ENCODE assay signal across 26 mouse cellular contexts in genomic region chr19:34737916-34738315, GRCm38 (mm10). TPM values are rescaled to one million over a fixed set of nuclear protein-coding genes. Genes with fewer than 3 reads are reported as not detected.
DNase-seq lines count a peak whose midpoint lies in the region; ATAC-seq and TF ChIP-seq lines count a peak whose summit lies in the region.
"Had no signal": no experiment of that assay in that cellular context is flagged by ENCODE, and none has a peak within 500 bp of the region (broad histone marks: within the 10 kb centered on the region; RNA-seq: fewer than 3 reads in every experiment).

No protein-coding gene starts in this region.

- no peak overlapping the region for H3K4me3 ChIP-seq in forebrain, postnatal 0 days (ENCODE audit: low read depth, low read length)

- 76% methylated on average over 3 of the region's 3 CpGs for WGBS in forebrain, postnatal 0 days

- no peaks in the 10 kb centered on the region for H3K27me3 ChIP-seq in forebrain, postnatal 0 days (ENCODE audit: insufficient read depth, low read length)
- H3K27me3 ChIP-seq: CH12.LX had no signal

- H3K9me3 ChIP-seq in forebrain, postnatal 0 days (ENCODE audit: low read length) = no peaks in the 10 kb centered on the region
- H3K9me3 ChIP-seq: G1E had no signal

- intact Hi-C loops in heart, postnatal 14 days (cut with DNase I) = no loop called here

- TF ChIP-seq CTCF in forebrain, postnatal 0 days (IDR thresholded peaks at IDR 0.05; ENCODE audit: low read depth) = no peak

- no peak overlapping the region for H3K9ac ChIP-seq in forebrain, postnatal 0 days

- no peak overlapping the region for H3K4me2 ChIP-seq in forebrain, postnatal 0 days (ENCODE audit: low read depth)

- no peak for ATAC-seq in forebrain, postnatal 0 days
- ATAC-seq: activated CD4-positive, CD25-positive, alpha-beta regulatory T cell, adult 4 months; CD4-positive, CD25-positive, alpha-beta regulatory T cell, adult 4 months; Patski had no signal

- H3K4me1 ChIP-seq in forebrain, postnatal 0 days (ENCODE audit: insufficient read depth) = no peaks in the 10 kb centered on the region

- DNase-seq in heart, adult 11 months = peak; percentile 72
- DNase-seq in heart, postnatal 14 days = no peak
- DNase-seq in ES-CJ7 (ENCODE audit: low read depth, low spot score) (peak; percentile 6), R1 (ENCODE audit: low read depth, low spot score) (peak; percentile 12), ZHBTc4 (ENCODE audit: low read depth, low spot score) (peak; percentile 57)
- DNase-seq in right cerebral cortex, postnatal 4 days = no peak
- DNase-seq in forebrain, postnatal 0 days = no peak
- DNase-seq in gastrocnemius, adult 8-10 months (ENCODE audit: low spot score in 2 of 2) = no peak
- DNase-seq: adrenal gland, adult 2 months; adrenal gland, adult 8-10 months; adrenal gland, postnatal 10 days; adrenal gland, postnatal 14 days; adrenal gland, postnatal 25 days; adrenal gland, postnatal 36 days; B cell, adult 2 months; cerebellum, adult 11 months; cerebellum, adult 11-12 months; cerebellum, adult 18-20 months; cerebellum, adult 2 months; cerebellum, adult 8-10 months had no signal

- H3K27ac ChIP-seq in forebrain, postnatal 0 days (ENCODE audit: low read depth, low read length) = no peak overlapping the region

- H3K36me3 ChIP-seq in forebrain, postnatal 0 days (ENCODE audit: insufficient read depth) = no peaks in the 10 kb centered on the region
- H3K36me3 ChIP-seq: G1E had no signal

RNA-seq across cellular contexts. Expression of gene Slc16a12, which starts 9.2 kb away (rescaled TPM):
- total RNA-seq in heart, postnatal 14 days (2021) = 1 to 10 TPM; 2.8 to 4.2 TPM
- 1.8 and 3.1 TPM in 2 replicates for total RNA-seq in forebrain, postnatal 0 days (2014; rRNA removed)
- 1.4 and 2.8 TPM in 2 replicates for polyA plus RNA-seq in forebrain, postnatal 0 days (2015; fragmentation: Nextera tagmentation; extraction: Ambion mirVana)
- total RNA-seq in gastrocnemius, adult 8-10 months (2022) = 1 to 10 TPM in 1 of 4 experiments, under 1 TPM in 3; 0.34 to 1.8 (median 0.44) TPM
- total RNA-seq: MEL had no signal
- polyA plus RNA-seq: activated CD4-positive, CD25-positive, alpha-beta regulatory T cell, adult 4 months; CD4-positive, CD25-positive, alpha-beta regulatory T cell, adult 4 months; G1E had no signal

Comparison
In these comparisons a context has a peak if more than half of its experiments do, and no peak if none do; other contexts are left out.
1. DNase-seq: peak in heart, adult 11 months (single experiment), ES-CJ7 (single experiment), R1 (single experiment) and ZHBTc4 (single experiment); none in heart, postnatal 14 days (0 of 2), right cerebral cortex, postnatal 4 days (single experiment), forebrain, postnatal 0 days (single experiment) and gastrocnemius, adult 8-10 months (0 of 2).